Mouse (Mus musculus): ENCODE measurements around the gene Efcab5.

DNA sequence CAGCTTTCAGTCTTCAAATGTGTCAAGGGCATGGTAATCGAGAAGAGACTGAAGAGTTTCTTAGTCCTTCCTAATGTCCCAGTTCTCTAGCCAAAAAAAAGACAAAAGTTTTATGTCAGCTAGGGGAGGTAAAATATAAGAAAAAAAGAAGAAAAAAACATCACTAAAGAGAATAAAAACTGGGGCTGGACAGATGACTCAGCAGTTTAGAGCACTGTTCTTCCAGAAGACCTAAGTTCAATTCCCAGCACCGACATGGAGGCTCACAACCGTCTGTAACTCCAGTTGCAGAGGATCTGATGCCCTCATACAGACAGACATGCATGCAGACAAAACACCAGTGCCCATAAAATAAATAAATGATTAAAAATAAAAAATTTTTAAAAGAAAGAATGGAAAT, 60.2 kb downstream of the Efcab5 start:
- TF ChIP-seq POLR2A (IDR thresholded peaks at IDR 0.05; ENCODE audit: borderline replicate concordance, control insufficient read depth, low read depth, low read length) (no peak), CTCF (IDR thresholded peaks at IDR 0.05; ENCODE audit: control insufficient read depth, insufficient read depth, low read length) (no peak)
